Mouse (Mus musculus) megakaryocyte, embryonic 14.5 days (primary cell): Measurements from ENCODE around the gene Wdr78.

Experiments
- FLI1 ChIP-seq: IDR thresholded peaks from 2 replicates; pipeline ENCODE4 v1.6.1; 2012; ENCODE audit warnings: low read length, inconsistent platforms, mixed read lengths
- GATA1 ChIP-seq: IDR thresholded peaks from 3 replicates; pipeline ENCODE4 v1.6.1; 2012; ENCODE audit warnings: mixed read lengths, low read length, inconsistent platforms, borderline replicate concordance

- TF ChIP-seq GATA1 (no peak), FLI1 (no peak)
Observed at GRCm38 (mm10) chr4:103095921-103096320, 18.4 kb downstream of the Wdr78 start.
